Mouse (Mus musculus) CH12.LX (cell line): ENCODE results near the gene Ly6g6e.

Source experiments
- CTCF ChIP-seq, 2 experiments: IDR thresholded peaks in 1 of 2; conservative IDR thresholded peaks in 1 of 2; 2 replicates each; pipeline ENCODE4 v1.5.1; 2011 to 2012; ENCODE audit warnings: low read depth in 2 of 2, low read length in 2 of 2, improper control_type of control experiment in 1 of 2, inconsistent platforms in 1 of 2, mild to moderate bottlenecking in 1 of 2, moderate library complexity in 1 of 2
- EP300 ChIP-seq: IDR thresholded peaks from 2 replicates; pipeline ENCODE4 v1.6.1; 2011; ENCODE audit warnings: low read length, improper control_type of control experiment
- ETS1 ChIP-seq: conservative IDR thresholded peaks from 2 replicates; pipeline ENCODE4 v1.6.1; 2012; ENCODE audit warnings: low read depth, mild to moderate bottlenecking, inconsistent platforms, low read length, improper control_type of control experiment, moderate library complexity
- HCFC1 ChIP-seq: IDR thresholded peaks from 2 replicates; pipeline ENCODE4 v1.6.1; 2012; ENCODE audit warnings: low read depth, mild to moderate bottlenecking, inconsistent platforms, low read length, improper control_type of control experiment
- MAX ChIP-seq: IDR thresholded peaks from 2 replicates; pipeline ENCODE4 v1.6.1; 2011; ENCODE audit warnings: low read length, improper control_type of control experiment
- USF1 ChIP-seq: IDR thresholded peaks from 2 replicates; pipeline ENCODE4 v1.6.1; 2014; ENCODE audit warnings: low read depth, mild to moderate bottlenecking, inconsistent platforms, low read length, improper control_type of control experiment
- USF2 ChIP-seq: conservative IDR thresholded peaks from 2 replicates; pipeline ENCODE4 v1.6.1; 2011; ENCODE audit warnings: low read depth, low read length, improper control_type of control experiment

- TF ChIP-seq CTCF (conservative IDR thresholded peaks at IDR 0.05 in 1 of 2, IDR thresholded peaks at IDR 0.05 in 1 of 2; ENCODE audit: low read depth in 2 of 2, low read length in 2 of 2) (no peak), EP300 (no peak), MAX (no peak), HCFC1 (no peak), USF1 (no peak), USF2 (no peak), ETS1 (no peak)
Observed at GRCm38 (mm10) chr17:35103221-35103690, 26.6 kb downstream of the Ly6g6e start.
